16 mouse cellular contexts compared by ENCODE assay signal in the genomic region with DNA sequence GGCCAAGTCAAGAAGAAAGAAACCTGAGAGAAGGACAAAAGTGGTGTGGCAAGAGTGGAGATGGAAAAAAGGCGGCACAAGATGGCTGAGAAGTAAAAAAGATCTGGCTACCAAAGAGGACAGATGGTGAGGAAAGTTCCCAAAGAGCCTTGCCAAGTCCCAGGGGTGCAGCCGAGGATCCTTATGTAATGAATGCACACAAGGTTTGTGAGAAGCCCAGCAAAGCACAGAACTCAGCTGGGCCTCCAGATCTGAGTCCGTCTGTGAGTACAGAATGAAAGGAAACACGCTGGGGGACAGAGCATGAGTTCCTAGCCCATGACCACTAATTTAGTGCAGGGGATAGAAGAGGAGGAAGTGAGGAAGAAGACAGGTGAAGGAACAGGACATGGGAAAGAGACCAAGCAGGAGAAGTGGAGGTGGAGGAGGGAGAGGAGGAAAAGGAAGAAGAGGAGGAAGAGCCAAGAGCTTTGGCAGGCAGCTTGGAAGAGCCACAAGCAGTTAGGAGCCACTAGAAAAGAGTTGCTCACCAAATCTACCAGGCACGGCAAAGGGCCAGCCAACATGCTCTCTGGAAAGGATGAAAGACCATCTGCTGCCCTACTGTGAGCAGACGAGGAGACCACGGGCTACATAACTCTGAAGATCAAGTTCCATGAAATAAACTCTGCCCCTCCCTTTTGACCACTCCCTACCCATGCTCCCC. TPM values are rescaled to one million over a fixed set of nuclear protein-coding genes. Genes with fewer than 3 reads are reported as not detected.
DNase-seq lines count a peak whose midpoint lies in the region; ATAC-seq and TF ChIP-seq lines count a peak whose summit lies in the region.
"Had no signal": no experiment of that assay in that cellular context is flagged by ENCODE, and none has a peak within 500 bp of the region (broad histone marks: within the 10 kb centered on the region; RNA-seq: fewer than 3 reads in every experiment).

No protein-coding gene starts in this region.

- no peak overlapping the region for H3K4me2 ChIP-seq in forebrain, postnatal 0 days (ENCODE audit: low read depth)
- no peak overlapping the region for H3K4me2 ChIP-seq in forebrain, embryonic 16.5 days (ENCODE audit: low read length)
- H3K4me2 ChIP-seq: heart, embryonic 11.5 days had no signal

- peak; percentile 61 for DNase-seq in forebrain, postnatal 0 days
- DNase-seq in right cerebral cortex, adult 2 months (ENCODE audit: low spot score in 2 of 2): peak; percentile 18 to 38
- no peak for DNase-seq in right cerebral cortex, postnatal 14 days
- peak; percentile 55 for DNase-seq in layer of hippocampus, adult 9-11 months
- DNase-seq in telencephalon, adult 2 months (ENCODE audit: low read depth, low spot score): peak; percentile 50
- no peak for DNase-seq in lung, postnatal 10 days
- DNase-seq in retina, postnatal 1 day: no peak
- DNase-seq: heart, postnatal 36 days; kidney, adult 9 months; liver had no signal

- H3K9me3 ChIP-seq in forebrain, postnatal 0 days (ENCODE audit: low read length): no peaks in the 10 kb centered on the region
- H3K9me3 ChIP-seq in forebrain, embryonic 16.5 days (ENCODE audit: control insufficient read depth, low read length): no peaks in the 10 kb centered on the region
- H3K9me3 ChIP-seq: embryonic facial prominence, embryonic 10.5 days had no signal

- no peak overlapping the region for H3K4me3 ChIP-seq in forebrain, postnatal 0 days (ENCODE audit: low read depth, low read length)
- no peak overlapping the region for H3K4me3 ChIP-seq in forebrain, embryonic 16.5 days (replicated peaks; ENCODE audit: low read length)
- H3K4me3 ChIP-seq: embryonic facial prominence, embryonic 10.5 days had no signal

- H3K4me1 ChIP-seq in forebrain, postnatal 0 days (ENCODE audit: insufficient read depth): no peaks in the 10 kb centered on the region
- H3K4me1 ChIP-seq in forebrain, embryonic 16.5 days (replicated peaks; ENCODE audit: control insufficient read depth, insufficient read depth, low read length): no peaks in the 10 kb centered on the region

- 62% methylated on average over 7 of the region's 7 CpGs for WGBS in forebrain, postnatal 0 days
- 64% methylated on average over 7 of the region's 7 CpGs for WGBS in forebrain, embryonic 16.5 days

- H3K27ac ChIP-seq in forebrain, postnatal 0 days (ENCODE audit: low read depth, low read length): no peak overlapping the region
- H3K27ac ChIP-seq in forebrain, embryonic 16.5 days (ENCODE audit: low read length): no peak overlapping the region
- H3K27ac ChIP-seq: embryonic facial prominence, embryonic 10.5 days had no signal

- H3K36me3 ChIP-seq in forebrain, postnatal 0 days (ENCODE audit: insufficient read depth): no peaks in the 10 kb centered on the region
- H3K36me3 ChIP-seq in forebrain, embryonic 16.5 days (ENCODE audit: control insufficient read depth, insufficient read depth): no peaks in the 10 kb centered on the region
- H3K36me3 ChIP-seq: embryonic facial prominence, embryonic 10.5 days had no signal

- peak; percentile 27 for ATAC-seq in forebrain, postnatal 0 days
- ATAC-seq in forebrain, embryonic 16.5 days: no peak
- ATAC-seq: lung, postnatal 0 days; Patski had no signal

- no peak for TF ChIP-seq CTCF in forebrain, postnatal 0 days (IDR thresholded peaks at IDR 0.05; ENCODE audit: low read depth)

- no peak overlapping the region for H3K9ac ChIP-seq in forebrain, postnatal 0 days
- no peak overlapping the region for H3K9ac ChIP-seq in forebrain, embryonic 16.5 days (replicated peaks; ENCODE audit: low read depth, low read length)

- H3K27me3 ChIP-seq in forebrain, postnatal 0 days (ENCODE audit: insufficient read depth, low read length): no peaks in the 10 kb centered on the region
- no peaks in the 10 kb centered on the region for H3K27me3 ChIP-seq in forebrain, embryonic 16.5 days (replicated peaks; ENCODE audit: control insufficient read depth, insufficient read depth, low read length)

RNA-seq across cellular contexts. Expression of a gene that starts 3.6 kb away (rescaled TPM):
- 0.38 and 0.62 TPM in 2 replicates for total RNA-seq in forebrain, postnatal 0 days (2014; rRNA removed)
- polyA plus RNA-seq in forebrain, postnatal 0 days (2015; fragmentation: Nextera tagmentation; extraction: Ambion mirVana): 0.76 and 0.84 TPM in 2 replicates
- polyA plus RNA-seq in forebrain, embryonic 16.5 days (2015; fragmentation: Nextera tagmentation; extraction: Ambion mirVana): 0.75 and 1.0 TPM in 2 replicates
- total RNA-seq: monocyte, adult 5-6 weeks had no signal

RNA-seq across cellular contexts. Expression of a gene that starts 41.3 kb away (rescaled TPM):
- total RNA-seq in forebrain, postnatal 0 days (2014; rRNA removed): 1.2 and 1.9 TPM in 2 replicates
- 1.1 and 1.3 TPM in 2 replicates for polyA plus RNA-seq in forebrain, postnatal 0 days (2015; fragmentation: Nextera tagmentation; extraction: Ambion mirVana)
- 0.90 and 1.1 TPM in 2 replicates for polyA plus RNA-seq in forebrain, embryonic 16.5 days (2015; fragmentation: Nextera tagmentation; extraction: Ambion mirVana)
- polyA plus RNA-seq: Patski had no signal

Comparison
In these comparisons a context has a peak if more than half of its experiments do, and no peak if none do; other contexts are left out.
1. DNase-seq: peak in forebrain, postnatal 0 days (single experiment), right cerebral cortex, adult 2 months (2 of 2), layer of hippocampus, adult 9-11 months (single experiment) and telencephalon, adult 2 months (single experiment); none in right cerebral cortex, postnatal 14 days (single experiment), lung, postnatal 10 days (single experiment) and retina, postnatal 1 day (single experiment).